17 mouse cellular contexts compared by ENCODE assay signal in genomic region chr14:22923251-22923650, GRCm38 (mm10).
"Had no signal": no experiment of that assay in that cellular context is flagged by ENCODE, and none has a peak within 500 bp of the region (broad histone marks: within the 10 kb centered on the region; RNA-seq: fewer than 3 reads in every experiment).

No protein-coding gene starts in this region.

- H3K9me3 ChIP-seq: midbrain, embryonic 10.5 days; midbrain, embryonic 13.5 days; midbrain, embryonic 15.5 days; neural tube, embryonic 13.5 days; neural tube, embryonic 15.5 days had no signal

- H3K27me3 ChIP-seq: midbrain, embryonic 13.5 days; midbrain, embryonic 15.5 days; neural tube, embryonic 15.5 days had no signal

- H3K27ac ChIP-seq: midbrain, embryonic 10.5 days; midbrain, embryonic 13.5 days; midbrain, embryonic 15.5 days; neural tube, embryonic 13.5 days; neural tube, embryonic 15.5 days had no signal

- H3K4me2 ChIP-seq: midbrain, embryonic 13.5 days; midbrain, embryonic 15.5 days; neural tube, embryonic 13.5 days; neural tube, embryonic 15.5 days had no signal

- H3K4me1 ChIP-seq: midbrain, embryonic 13.5 days; midbrain, embryonic 15.5 days; neural tube, embryonic 13.5 days; neural tube, embryonic 15.5 days had no signal

- H3K36me3 ChIP-seq: midbrain, embryonic 10.5 days; midbrain, embryonic 13.5 days; midbrain, embryonic 15.5 days; neural tube, embryonic 13.5 days; neural tube, embryonic 15.5 days had no signal

- H3K9ac ChIP-seq: midbrain, embryonic 13.5 days; midbrain, embryonic 15.5 days; neural tube, embryonic 13.5 days; neural tube, embryonic 15.5 days had no signal

- H3K4me3 ChIP-seq: midbrain, embryonic 10.5 days; midbrain, embryonic 13.5 days; midbrain, embryonic 15.5 days; myocyte; neural tube, embryonic 13.5 days; neural tube, embryonic 15.5 days had no signal

- ATAC-seq: midbrain, embryonic 13.5 days; midbrain, embryonic 15.5 days had no signal

- DNase-seq: lung, adult 2 months; lung, postnatal 10 days; lung, postnatal 4 days; retina, postnatal 1 day; right cerebral cortex, adult 18-20 months; right cerebral cortex, postnatal 25 days; right cerebral cortex, postnatal 4 days; spleen, adult 18-20 months; thymus, adult 18-20 months; thymus, postnatal 14 days; thymus, postnatal 36 days had no signal
